8 mouse cellular contexts compared by ENCODE assay signal in the genomic region with DNA sequence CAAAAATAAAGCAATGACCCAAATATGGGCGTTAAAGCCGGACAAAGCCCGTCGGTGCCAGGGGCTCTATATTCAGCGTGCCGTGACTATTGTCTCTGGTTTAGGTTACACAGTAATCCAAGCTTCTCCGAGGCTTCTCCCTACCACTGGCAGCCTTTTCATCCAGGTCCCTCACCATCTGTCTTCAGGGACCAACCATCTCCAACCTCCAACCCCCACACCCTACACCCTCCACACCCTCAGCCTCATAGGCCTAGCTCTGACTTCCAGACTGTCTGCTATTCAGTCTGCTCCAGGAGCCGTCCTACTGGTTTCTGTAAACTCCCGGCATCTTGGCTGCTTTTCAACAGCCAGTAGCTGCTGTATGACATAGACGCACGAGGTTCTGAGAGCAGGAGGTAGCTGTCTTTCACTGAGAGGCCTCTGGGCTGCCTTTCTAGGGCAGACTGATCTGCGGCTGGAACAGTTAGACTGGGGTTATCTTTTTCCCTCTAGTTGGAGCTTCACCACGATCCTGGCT. TPM values are rescaled to one million over a fixed set of nuclear protein-coding genes. Genes with fewer than 3 reads are reported as not detected.
A peak's percentile ranks its signal among the peaks of the same experiment; 100 is the strongest.
DNase-seq lines count a peak whose midpoint lies in the region; ATAC-seq lines count a peak whose summit lies in the region.

No protein-coding gene starts in this region.

- peak; percentile 55 for DNase-seq in ovary, adult 18-20 months (ENCODE audit: low spot score)
- DNase-seq in ovary, postnatal 36 days (ENCODE audit: low spot score), result no peak
- DNase-seq in liver, embryonic 11.5 days (ENCODE audit: low spot score), result no peak
- DNase-seq in neural tube, embryonic 11.5 days (ENCODE audit: low spot score), result peak; percentile 56

- WGBS in embryonic facial prominence, embryonic 12.5 days, result 20% methylated on average over 13 of the region's 13 CpGs
- WGBS in heart, embryonic 11.5 days (ENCODE audit: insufficient replicate concordance), result 25% methylated on average over 13 of the region's 13 CpGs
- WGBS in kidney, embryonic 16.5 days, result 18% methylated on average over 13 of the region's 13 CpGs
- 48% methylated on average over 13 of the region's 13 CpGs for WGBS in liver, embryonic 11.5 days
- 22% methylated on average over 13 of the region's 13 CpGs for WGBS in neural tube, embryonic 11.5 days

- H3K4me1 ChIP-seq in embryonic facial prominence, embryonic 12.5 days, result peaks cover 37% of the 10 kb centered on the region
- H3K4me1 ChIP-seq in heart, embryonic 11.5 days (ENCODE audit: control insufficient read depth, insufficient read depth, low read length), result peaks cover 55% of the 10 kb centered on the region
- peaks cover 48% of the 10 kb centered on the region for H3K4me1 ChIP-seq in kidney, embryonic 16.5 days (ENCODE audit: insufficient read depth, low read length)
- peaks cover 44% of the 10 kb centered on the region for H3K4me1 ChIP-seq in liver, embryonic 11.5 days (replicated peaks; ENCODE audit: control insufficient read depth, insufficient read depth, low read length)
- H3K4me1 ChIP-seq in neural tube, embryonic 11.5 days (ENCODE audit: control insufficient read depth, insufficient read depth, low read length), result peaks cover 29% of the 10 kb centered on the region

- H3K4me3 ChIP-seq in embryonic facial prominence, embryonic 12.5 days, result no peak overlapping the region; the same call in 1 of the 2 replicates
- no peak overlapping the region; the same call in 1 of the 2 replicates for H3K4me3 ChIP-seq in heart, embryonic 11.5 days (ENCODE audit: low read depth, low read length)
- H3K4me3 ChIP-seq in kidney, embryonic 16.5 days (ENCODE audit: low read length), result no peak overlapping the region
- H3K4me3 ChIP-seq in liver, embryonic 11.5 days (ENCODE audit: low read depth, low read length), result no peak overlapping the region
- H3K4me3 ChIP-seq in neural tube, embryonic 11.5 days (ENCODE audit: low read depth, low read length), result peak overlapping the region; percentile 33; the same call in 1 of the 2 replicates

- H3K4me2 ChIP-seq in embryonic facial prominence, embryonic 12.5 days (replicated peaks), result peak overlapping the region; percentile 78
- peak overlapping the region; percentile 88 for H3K4me2 ChIP-seq in heart, embryonic 11.5 days
- H3K4me2 ChIP-seq in kidney, embryonic 16.5 days (replicated peaks; ENCODE audit: low read depth, low read length), result peak overlapping the region; percentile 84
- H3K4me2 ChIP-seq in liver, embryonic 11.5 days, result peak overlapping the region; percentile 88
- peak overlapping the region; percentile 50 for H3K4me2 ChIP-seq in neural tube, embryonic 11.5 days (ENCODE audit: low read depth)

- no peaks in the 10 kb centered on the region for H3K9me3 ChIP-seq in embryonic facial prominence, embryonic 12.5 days
- H3K9me3 ChIP-seq in heart, embryonic 11.5 days (replicated peaks; ENCODE audit: control insufficient read depth, low read length), result no peaks in the 10 kb centered on the region
- no peaks in the 10 kb centered on the region for H3K9me3 ChIP-seq in kidney, embryonic 16.5 days (ENCODE audit: low read length)
- no peaks in the 10 kb centered on the region for H3K9me3 ChIP-seq in liver, embryonic 11.5 days (ENCODE audit: control insufficient read depth, low read length)
- no peaks in the 10 kb centered on the region for H3K9me3 ChIP-seq in neural tube, embryonic 11.5 days (ENCODE audit: control insufficient read depth, low read length)

- peak overlapping the region; percentile 95 for H3K27ac ChIP-seq in embryonic facial prominence, embryonic 12.5 days
- peak overlapping the region; percentile 100 for H3K27ac ChIP-seq in heart, embryonic 11.5 days (ENCODE audit: low read depth, low read length)
- peak overlapping the region; percentile 99 for H3K27ac ChIP-seq in kidney, embryonic 16.5 days (ENCODE audit: low read length)
- H3K27ac ChIP-seq in liver, embryonic 11.5 days (ENCODE audit: low read depth, low read length), result peak overlapping the region; percentile 95
- H3K27ac ChIP-seq in neural tube, embryonic 11.5 days (ENCODE audit: low read depth, low read length), result peak overlapping the region; percentile 100

- ATAC-seq in embryonic facial prominence, embryonic 12.5 days (ENCODE audit: insufficient number of reproducible peaks, insufficient read depth, low FRiP score, low TSS enrichment), result 0 out of 2 replicates have a peak, but pooled peaks have one; percentile 42
- no peak for ATAC-seq in heart, embryonic 11.5 days (replicated peaks; ENCODE audit: insufficient number of reproducible peaks, low FRiP score, low TSS enrichment)
- peak; percentile 36 for ATAC-seq in kidney, embryonic 16.5 days (ENCODE audit: low FRiP score, low TSS enrichment)
- no peak for ATAC-seq in liver, embryonic 11.5 days (replicated peaks; ENCODE audit: low FRiP score)
- ATAC-seq in neural tube, embryonic 11.5 days (ENCODE audit: insufficient read depth, low FRiP score, low TSS enrichment), result no peak
- ATAC-seq in inflammation-experienced regulatory T-cells, adult 6 months, result no peak

- H3K36me3 ChIP-seq in embryonic facial prominence, embryonic 12.5 days, result no peaks in the 10 kb centered on the region
- H3K36me3 ChIP-seq in heart, embryonic 11.5 days (ENCODE audit: control insufficient read depth, insufficient read depth, low read length), result no peaks in the 10 kb centered on the region
- H3K36me3 ChIP-seq in kidney, embryonic 16.5 days (ENCODE audit: insufficient read depth, low read length), result no peaks in the 10 kb centered on the region
- no peaks in the 10 kb centered on the region for H3K36me3 ChIP-seq in liver, embryonic 11.5 days (ENCODE audit: control insufficient read depth, insufficient read depth, low read length)
- H3K36me3 ChIP-seq in neural tube, embryonic 11.5 days (ENCODE audit: control insufficient read depth, insufficient read depth, low read length), result no peaks in the 10 kb centered on the region

- peak overlapping the region; percentile 85; the same call in 1 of the 2 replicates for H3K9ac ChIP-seq in embryonic facial prominence, embryonic 12.5 days
- H3K9ac ChIP-seq in heart, embryonic 11.5 days (ENCODE audit: low read depth, low read length), result peak overlapping the region; percentile 88
- H3K9ac ChIP-seq in kidney, embryonic 16.5 days (replicated peaks; ENCODE audit: low read length), result peak overlapping the region; percentile 94
- peak overlapping the region; percentile 75 for H3K9ac ChIP-seq in liver, embryonic 11.5 days (ENCODE audit: low read depth, low read length)
- peak overlapping the region; percentile 71 for H3K9ac ChIP-seq in neural tube, embryonic 11.5 days (ENCODE audit: low read length)

- no peaks in the 10 kb centered on the region for H3K27me3 ChIP-seq in embryonic facial prominence, embryonic 12.5 days
- H3K27me3 ChIP-seq in heart, embryonic 11.5 days (ENCODE audit: control insufficient read depth, insufficient read depth, low read length), result no peaks in the 10 kb centered on the region
- no peaks in the 10 kb centered on the region for H3K27me3 ChIP-seq in kidney, embryonic 16.5 days (ENCODE audit: insufficient read depth, low read length)
- 0 out of 2 replicates have a peak, but pooled peaks cover 3% of the 10 kb centered on the region for H3K27me3 ChIP-seq in liver, embryonic 11.5 days (replicated peaks; ENCODE audit: control insufficient read depth, insufficient read depth, low read length)
- H3K27me3 ChIP-seq in neural tube, embryonic 11.5 days (ENCODE audit: control insufficient read depth, insufficient read depth, low read length), result no peaks in the 10 kb centered on the region

RNA-seq across cellular contexts. Expression of a gene that starts 9.2 kb away (rescaled TPM):
- not detected in 2 replicates for polyA plus RNA-seq in embryonic facial prominence, embryonic 12.5 days (2016; fragmentation: Nextera tagmentation; extraction: Ambion mirVana)
- polyA plus RNA-seq in heart, embryonic 11.5 days (2014; fragmentation: Nextera tagmentation; extraction: Ambion mirVana), result not detected in 2 replicates
- polyA plus RNA-seq in kidney, embryonic 16.5 days (2015; fragmentation: Nextera tagmentation; extraction: Ambion mirVana), result not detected in 2 replicates
- polyA plus RNA-seq in liver, embryonic 11.5 days (2014; fragmentation: Nextera tagmentation; extraction: Ambion mirVana), result not detected in 2 replicates
- not detected in 2 replicates for polyA plus RNA-seq in neural tube, embryonic 11.5 days (2014; fragmentation: Nextera tagmentation; extraction: Ambion mirVana)
- polyA plus RNA-seq in inflammation-experienced regulatory T-cells, adult 6 months (2017; shearing (Covaris generic)), result not detected

RNA-seq across cellular contexts. Expression of a gene that starts 9.3 kb away (rescaled TPM):
- not detected in 2 replicates for polyA plus RNA-seq in embryonic facial prominence, embryonic 12.5 days (2016; fragmentation: Nextera tagmentation; extraction: Ambion mirVana)
- polyA plus RNA-seq in heart, embryonic 11.5 days (2014; fragmentation: Nextera tagmentation; extraction: Ambion mirVana), result not detected in 2 replicates
- polyA plus RNA-seq in kidney, embryonic 16.5 days (2015; fragmentation: Nextera tagmentation; extraction: Ambion mirVana), result 0.12 TPM in 1 of 2 replicates, not detected in the other
- polyA plus RNA-seq in liver, embryonic 11.5 days (2014; fragmentation: Nextera tagmentation; extraction: Ambion mirVana), result not detected in 2 replicates
- 0.35 TPM in 1 of 2 replicates, not detected in the other for polyA plus RNA-seq in neural tube, embryonic 11.5 days (2014; fragmentation: Nextera tagmentation; extraction: Ambion mirVana)
- polyA plus RNA-seq in inflammation-experienced regulatory T-cells, adult 6 months (2017; shearing (Covaris generic)), result 1 to 10 TPM in 2 of 3 experiments, under 1 TPM in 1; 0.77 to 2.1 (median 1.5) TPM

Comparison
In these comparisons a context has a peak if more than half of its experiments do, and no peak if none do; other contexts are left out.
1. DNase-seq: peak in ovary, adult 18-20 months (single experiment) and neural tube, embryonic 11.5 days (single experiment); none in ovary, postnatal 36 days (single experiment) and liver, embryonic 11.5 days (single experiment).
2. ATAC-seq: peak in embryonic facial prominence, embryonic 12.5 days (single experiment) and kidney, embryonic 16.5 days (single experiment); none in heart, embryonic 11.5 days (single experiment), liver, embryonic 11.5 days (single experiment), neural tube, embryonic 11.5 days (single experiment) and inflammation-experienced regulatory T-cells, adult 6 months (single experiment).
3. Peak in every context shown above with its lines, with median percentiles within 50 percentile points of each other: H3K27ac ChIP-seq, H3K4me2 ChIP-seq and H3K9ac ChIP-seq.